Mouse (Mus musculus) activated CD4-positive, CD25-positive, alpha-beta regulatory T cell (primary cell): ENCODE measurements around the gene Ptpn12. TPM values are rescaled to one million over a fixed set of nuclear protein-coding genes. Genes with fewer than 3 reads are reported as not detected.

Experiments used
- polyA plus RNA-seq, 2 experiments: library from polyadenylated mRNA; unstranded; fragments of 100-300 nt; shearing (Covaris generic); gene quantifications; one replicate each; pipeline ENCODE4 v1.2.1; 2017

The Ptpn12 gene
- 1 to 10 TPM; 8.2 to 9.7 TPM for polyA plus RNA-seq

DNA sequence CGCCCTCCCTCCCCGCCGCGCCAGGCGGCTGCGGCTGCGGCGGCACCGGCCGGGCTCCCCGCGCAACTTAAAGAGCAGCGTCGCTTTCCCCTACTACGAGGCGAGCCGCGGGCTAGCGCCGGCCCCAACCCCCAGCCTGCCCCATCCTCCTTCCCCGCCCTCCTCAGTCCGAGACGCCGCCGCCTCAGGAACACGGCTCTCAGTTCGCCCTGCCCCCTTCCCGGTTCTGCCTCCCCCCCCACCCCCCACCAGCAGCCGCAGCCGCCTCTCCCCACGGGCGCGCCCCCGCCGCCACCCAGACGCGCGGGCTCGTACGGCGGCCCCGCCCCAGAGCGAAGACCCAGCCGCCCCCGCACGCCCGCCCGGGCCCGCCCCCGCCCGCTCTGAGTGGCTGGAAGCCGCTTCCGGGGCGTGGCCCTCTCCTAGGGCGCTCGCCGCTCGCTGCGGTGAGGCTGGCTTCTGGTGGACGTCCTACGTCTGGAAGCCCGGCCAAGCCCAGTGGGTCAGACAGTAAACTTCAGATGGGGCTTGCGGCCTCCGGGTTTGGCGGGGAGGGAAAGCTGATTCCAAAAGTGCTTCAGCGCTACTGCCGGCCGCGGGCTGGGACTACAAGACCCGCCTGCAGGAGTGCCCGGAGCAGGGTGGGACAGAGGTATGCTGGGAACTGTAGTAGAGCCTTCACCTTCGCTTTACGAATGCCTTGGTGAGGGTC lies at the start of gene Ptpn12:
Ptpn12 (minus strand) TSS at position 92 of the 712 bp plus-strand sequence.

GRCm38 (mm10) chr5:20956298-20956697 lies 99.4 kb downstream of the Ptpn12 start, which contains the start of gene Rsbn1l:
TSS of gene Rsbn1l (minus strand) at chr5:20956398.

Other genes starting within 250 kb of the Ptpn12 start
- 10 to 100 TPM; 26.1 to 44.6 TPM for gene Phtf2, start 173.8 kb downstream of the Ptpn12 start, polyA plus RNA-seq
- 10 to 100 TPM; 37.9 to 61.0 TPM for gene Tmem60, start 173.7 kb downstream of the Ptpn12 start, polyA plus RNA-seq
- gene Rsbn1l, start 99.5 kb downstream of the Ptpn12 start, polyA plus RNA-seq = 10 to 100 TPM; 26.2 to 39.9 TPM
- 10 to 100 TPM; 30.3 to 32.0 TPM for gene Gsap, start 130.3 kb upstream of the Ptpn12 start, polyA plus RNA-seq